Comparison of ENCODE assay signal across 8 mouse cellular contexts in the genomic region with DNA sequence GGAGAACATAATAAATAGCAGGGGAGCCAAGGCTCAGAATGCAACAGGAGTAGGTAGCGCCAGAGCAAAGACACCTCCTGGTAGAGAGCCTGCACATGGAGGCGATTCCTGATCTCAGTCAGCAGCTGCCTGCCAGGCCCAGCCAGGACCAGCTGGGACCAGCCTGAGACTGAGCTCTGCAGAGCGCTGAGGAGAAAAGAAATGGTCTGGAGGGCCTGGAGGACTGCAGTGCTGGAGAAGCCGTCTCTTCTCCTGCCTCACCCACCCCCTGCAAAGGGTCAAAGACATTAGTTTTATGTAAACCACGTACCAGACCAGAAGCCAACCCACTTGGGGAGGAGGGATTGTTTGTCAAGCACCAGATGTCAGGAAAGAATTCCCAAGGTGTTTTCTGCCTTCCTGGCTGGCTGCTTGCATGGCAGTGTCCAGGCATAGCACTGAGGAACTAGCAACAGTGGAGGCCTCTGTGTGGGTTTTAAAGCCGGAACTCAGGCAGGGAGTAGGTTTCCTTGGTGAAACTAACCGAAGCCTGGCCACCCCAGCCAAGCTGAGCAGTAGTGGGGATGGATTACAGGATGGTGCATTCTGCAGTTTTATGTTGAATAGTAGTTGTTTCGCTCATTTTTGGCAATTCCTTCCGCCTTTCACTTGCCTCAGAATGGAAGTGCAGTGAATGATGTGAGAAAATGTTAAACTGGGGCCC.
DNase-seq lines count a peak whose midpoint lies in the region; ATAC-seq lines count a peak whose summit lies in the region.

No protein-coding gene starts in this region.

- no peaks in the 10 kb centered on the region for H3K27me3 ChIP-seq in heart, embryonic 13.5 days (replicated peaks)
- H3K27me3 ChIP-seq in forebrain, embryonic 13.5 days, result 0 out of 2 replicates have a peak, but pooled peaks cover 2% of the 10 kb centered on the region
- H3K27me3 ChIP-seq in kidney, embryonic 15.5 days, result no peaks in the 10 kb centered on the region
- no peaks in the 10 kb centered on the region for H3K27me3 ChIP-seq in midbrain, embryonic 16.5 days (ENCODE audit: control insufficient read depth, insufficient read depth, low read depth, low read length)

- H3K4me2 ChIP-seq in heart, embryonic 13.5 days, result no peak overlapping the region
- no peak overlapping the region for H3K4me2 ChIP-seq in forebrain, embryonic 13.5 days
- H3K4me2 ChIP-seq in kidney, embryonic 15.5 days, result no peak overlapping the region
- no peak overlapping the region for H3K4me2 ChIP-seq in midbrain, embryonic 16.5 days (ENCODE audit: low read length)

- H3K9me3 ChIP-seq in heart, embryonic 13.5 days, result no peaks in the 10 kb centered on the region
- H3K9me3 ChIP-seq in forebrain, embryonic 13.5 days (replicated peaks), result no peaks in the 10 kb centered on the region
- no peaks in the 10 kb centered on the region for H3K9me3 ChIP-seq in kidney, embryonic 15.5 days (replicated peaks)
- no peaks in the 10 kb centered on the region for H3K9me3 ChIP-seq in midbrain, embryonic 16.5 days (replicated peaks; ENCODE audit: control insufficient read depth, low read length, poor library complexity, severe bottlenecking)

- H3K27ac ChIP-seq in heart, embryonic 13.5 days (replicated peaks), result peak overlapping the region; percentile 58
- H3K27ac ChIP-seq in forebrain, embryonic 13.5 days, result peak overlapping the region; percentile 51
- H3K27ac ChIP-seq in kidney, embryonic 15.5 days, result peak overlapping the region; percentile 88
- peak overlapping the region; percentile 43 for H3K27ac ChIP-seq in midbrain, embryonic 16.5 days (ENCODE audit: low read length)

- peaks cover 38% of the 10 kb centered on the region for H3K4me1 ChIP-seq in heart, embryonic 13.5 days
- peaks cover 40% of the 10 kb centered on the region for H3K4me1 ChIP-seq in forebrain, embryonic 13.5 days
- H3K4me1 ChIP-seq in kidney, embryonic 15.5 days, result peaks cover 49% of the 10 kb centered on the region
- peaks cover 23% of the 10 kb centered on the region for H3K4me1 ChIP-seq in midbrain, embryonic 16.5 days (ENCODE audit: control insufficient read depth, insufficient read depth, low read length)

- no peak overlapping the region for H3K9ac ChIP-seq in heart, embryonic 13.5 days
- H3K9ac ChIP-seq in forebrain, embryonic 13.5 days, result 0 out of 2 replicates have a peak overlapping the region, but pooled peaks have one; percentile 21
- H3K9ac ChIP-seq in kidney, embryonic 15.5 days, result no peak overlapping the region
- no peak overlapping the region; the same call in 1 of the 2 replicates for H3K9ac ChIP-seq in midbrain, embryonic 16.5 days (ENCODE audit: low read depth, low read length)

- ATAC-seq in heart, embryonic 13.5 days (ENCODE audit: extremely low read depth, insufficient number of reproducible peaks, low FRiP score, low TSS enrichment), result no peak
- 0 out of 2 replicates have a peak, but pooled peaks have one; percentile 29 for ATAC-seq in forebrain, embryonic 13.5 days
- peak; percentile 86 for ATAC-seq in kidney, embryonic 15.5 days (replicated peaks; ENCODE audit: low FRiP score)
- peak; percentile 41 for ATAC-seq in midbrain, embryonic 16.5 days

- no peak overlapping the region for H3K4me3 ChIP-seq in heart, embryonic 13.5 days
- no peak overlapping the region for H3K4me3 ChIP-seq in forebrain, embryonic 13.5 days
- no peak overlapping the region for H3K4me3 ChIP-seq in kidney, embryonic 15.5 days (replicated peaks)
- H3K4me3 ChIP-seq in midbrain, embryonic 16.5 days (ENCODE audit: low read depth, low read length), result no peak overlapping the region

- no peak for DNase-seq in heart, adult 8-10 months (ENCODE audit: low spot score)
- no peak for DNase-seq in testis, postnatal 10 days (ENCODE audit: low spot score)
- DNase-seq in adrenal gland, postnatal 4 days (ENCODE audit: low spot score in 2 of 2), result no peak
- no peak for DNase-seq in layer of hippocampus, postnatal 25 days (ENCODE audit: extremely low spot score in 1 of 2, low spot score in 1 of 2)

- WGBS in heart, embryonic 13.5 days, result 57% methylated on average over 9 of the region's 9 CpGs
- 80% methylated on average over 9 of the region's 9 CpGs for WGBS in forebrain, embryonic 13.5 days
- 46% methylated on average over 9 of the region's 9 CpGs for WGBS in kidney, embryonic 15.5 days
- WGBS in midbrain, embryonic 16.5 days, result 49% methylated on average over 9 of the region's 9 CpGs

- peaks cover 46% of the 10 kb centered on the region for H3K36me3 ChIP-seq in heart, embryonic 13.5 days
- H3K36me3 ChIP-seq in forebrain, embryonic 13.5 days (ENCODE audit: poor library complexity, severe bottlenecking), result peaks cover 50% of the 10 kb centered on the region
- H3K36me3 ChIP-seq in kidney, embryonic 15.5 days, result peaks cover 30% of the 10 kb centered on the region; the same call in 1 of the 2 replicates
- peaks cover 3% of the 10 kb centered on the region for H3K36me3 ChIP-seq in midbrain, embryonic 16.5 days (ENCODE audit: control insufficient read depth, insufficient read depth, low read length)
